In genomic region chr3:82620418-82621003, GRCm38 (mm10) we compare ENCODE assay signal across 16 mouse cellular contexts.
DNase-seq lines count a peak whose midpoint lies in the region; ATAC-seq lines count a peak whose summit lies in the region.
"Had no signal": no experiment of that assay in that cellular context is flagged by ENCODE, and none has a peak within 500 bp of the region (broad histone marks: within the 10 kb centered on the region; RNA-seq: fewer than 3 reads in every experiment).

No protein-coding gene starts in this region.

- ATAC-seq in forebrain, embryonic 13.5 days, result peak; percentile 61
- ATAC-seq in forebrain, embryonic 12.5 days (ENCODE audit: low FRiP score), result no peak
- peak; percentile 78 for ATAC-seq in forebrain, embryonic 15.5 days (replicated peaks)
- ATAC-seq in forebrain, embryonic 16.5 days, result peak; percentile 90
- ATAC-seq in heart, embryonic 12.5 days (ENCODE audit: insufficient number of reproducible peaks, low FRiP score), result no peak

- no peaks in the 10 kb centered on the region for H3K27me3 ChIP-seq in forebrain, embryonic 13.5 days
- H3K27me3 ChIP-seq in forebrain, embryonic 12.5 days, result no peaks in the 10 kb centered on the region
- H3K27me3 ChIP-seq in forebrain, embryonic 15.5 days, result no peaks in the 10 kb centered on the region
- H3K27me3 ChIP-seq in forebrain, embryonic 10.5 days (ENCODE audit: poor library complexity, severe bottlenecking), result no peaks in the 10 kb centered on the region
- H3K27me3 ChIP-seq in forebrain, embryonic 16.5 days (replicated peaks; ENCODE audit: control insufficient read depth, insufficient read depth, low read length), result no peaks in the 10 kb centered on the region
- H3K27me3 ChIP-seq in heart, embryonic 12.5 days (replicated peaks), result no peaks in the 10 kb centered on the region
- H3K27me3 ChIP-seq: embryonic facial prominence, embryonic 12.5 days had no signal

- no peak overlapping the region for H3K4me3 ChIP-seq in forebrain, embryonic 13.5 days
- H3K4me3 ChIP-seq in forebrain, embryonic 12.5 days (replicated peaks), result no peak overlapping the region
- no peak overlapping the region for H3K4me3 ChIP-seq in forebrain, embryonic 15.5 days
- H3K4me3 ChIP-seq in forebrain, embryonic 10.5 days, result no peak overlapping the region
- no peak overlapping the region for H3K4me3 ChIP-seq in forebrain, embryonic 16.5 days (replicated peaks; ENCODE audit: low read length)
- no peak overlapping the region for H3K4me3 ChIP-seq in heart, embryonic 12.5 days
- H3K4me3 ChIP-seq: embryonic facial prominence, embryonic 12.5 days had no signal

- no peak overlapping the region for H3K27ac ChIP-seq in forebrain, embryonic 13.5 days
- no peak overlapping the region for H3K27ac ChIP-seq in forebrain, embryonic 12.5 days
- peak overlapping the region; percentile 29; the same call in 1 of the 2 replicates for H3K27ac ChIP-seq in forebrain, embryonic 15.5 days (replicated peaks)
- H3K27ac ChIP-seq in forebrain, embryonic 10.5 days, result no peak overlapping the region
- peak overlapping the region; percentile 34; the same call in 1 of the 2 replicates for H3K27ac ChIP-seq in forebrain, embryonic 16.5 days (ENCODE audit: low read length)
- no peak overlapping the region for H3K27ac ChIP-seq in heart, embryonic 12.5 days (ENCODE audit: poor library complexity, severe bottlenecking)
- H3K27ac ChIP-seq: embryonic facial prominence, embryonic 12.5 days had no signal

- no peaks in the 10 kb centered on the region for H3K36me3 ChIP-seq in forebrain, embryonic 13.5 days (ENCODE audit: poor library complexity, severe bottlenecking)
- no peaks in the 10 kb centered on the region for H3K36me3 ChIP-seq in forebrain, embryonic 12.5 days (replicated peaks)
- H3K36me3 ChIP-seq in forebrain, embryonic 15.5 days, result no peaks in the 10 kb centered on the region
- H3K36me3 ChIP-seq in forebrain, embryonic 10.5 days (replicated peaks), result no peaks in the 10 kb centered on the region
- H3K36me3 ChIP-seq in forebrain, embryonic 16.5 days (ENCODE audit: control insufficient read depth, insufficient read depth), result no peaks in the 10 kb centered on the region
- no peaks in the 10 kb centered on the region for H3K36me3 ChIP-seq in heart, embryonic 12.5 days
- H3K36me3 ChIP-seq: embryonic facial prominence, embryonic 12.5 days had no signal

- H3K4me2 ChIP-seq in forebrain, embryonic 13.5 days, result no peak overlapping the region
- H3K4me2 ChIP-seq in forebrain, embryonic 12.5 days, result no peak overlapping the region
- no peak overlapping the region for H3K4me2 ChIP-seq in forebrain, embryonic 15.5 days (replicated peaks)
- H3K4me2 ChIP-seq in forebrain, embryonic 16.5 days (ENCODE audit: low read length), result no peak overlapping the region
- H3K4me2 ChIP-seq in heart, embryonic 12.5 days, result no peak overlapping the region
- H3K4me2 ChIP-seq: embryonic facial prominence, embryonic 12.5 days had no signal

- no peaks in the 10 kb centered on the region for H3K4me1 ChIP-seq in forebrain, embryonic 13.5 days
- H3K4me1 ChIP-seq in forebrain, embryonic 12.5 days, result no peaks in the 10 kb centered on the region
- no peaks in the 10 kb centered on the region for H3K4me1 ChIP-seq in forebrain, embryonic 15.5 days
- H3K4me1 ChIP-seq in forebrain, embryonic 10.5 days, result no peaks in the 10 kb centered on the region
- H3K4me1 ChIP-seq in forebrain, embryonic 16.5 days (replicated peaks; ENCODE audit: control insufficient read depth, insufficient read depth, low read length), result no peaks in the 10 kb centered on the region
- no peaks in the 10 kb centered on the region for H3K4me1 ChIP-seq in heart, embryonic 12.5 days (replicated peaks)

- H3K9ac ChIP-seq in forebrain, embryonic 13.5 days, result no peak overlapping the region
- H3K9ac ChIP-seq in forebrain, embryonic 12.5 days, result no peak overlapping the region
- H3K9ac ChIP-seq in forebrain, embryonic 15.5 days (replicated peaks), result no peak overlapping the region
- no peak overlapping the region for H3K9ac ChIP-seq in forebrain, embryonic 16.5 days (replicated peaks; ENCODE audit: low read depth, low read length)
- H3K9ac ChIP-seq in heart, embryonic 12.5 days, result no peak overlapping the region
- H3K9ac ChIP-seq: embryonic facial prominence, embryonic 12.5 days had no signal

- DNase-seq in forebrain, embryonic 10.5 days (ENCODE audit: extremely low spot score, low spot score), result no peak
- no peak for DNase-seq in natural killer cell, adult 2 months (ENCODE audit: low spot score in 2 of 2)
- DNase-seq: adrenal gland, adult 2 months; adrenal gland, postnatal 10 days; adrenal gland, postnatal 25 days; cerebellum, adult 11-12 months; cerebellum, adult 2 months; cerebellum, adult 9-10 months; cerebellum, postnatal 10 days; cerebellum, postnatal 25 days had no signal

- H3K9me3 ChIP-seq in forebrain, embryonic 13.5 days (replicated peaks), result no peaks in the 10 kb centered on the region
- H3K9me3 ChIP-seq in forebrain, embryonic 12.5 days, result no peaks in the 10 kb centered on the region
- no peaks in the 10 kb centered on the region for H3K9me3 ChIP-seq in forebrain, embryonic 15.5 days
- H3K9me3 ChIP-seq in forebrain, embryonic 10.5 days, result no peaks in the 10 kb centered on the region
- no peaks in the 10 kb centered on the region for H3K9me3 ChIP-seq in forebrain, embryonic 16.5 days (ENCODE audit: control insufficient read depth, low read length)
- H3K9me3 ChIP-seq in heart, embryonic 12.5 days (replicated peaks), result no peaks in the 10 kb centered on the region
- H3K9me3 ChIP-seq: embryonic facial prominence, embryonic 12.5 days had no signal

- WGBS in forebrain, embryonic 13.5 days, result 77% methylated on average over 3 of the region's 3 CpGs
- 73% methylated on average over 3 of the region's 3 CpGs for WGBS in forebrain, embryonic 12.5 days
- 75% methylated on average over 3 of the region's 3 CpGs for WGBS in forebrain, embryonic 15.5 days
- 74% methylated on average over 3 of the region's 3 CpGs for WGBS in forebrain, embryonic 10.5 days
- 68% methylated on average over 3 of the region's 3 CpGs for WGBS in forebrain, embryonic 16.5 days
- 72% methylated on average over 3 of the region's 3 CpGs for WGBS in heart, embryonic 12.5 days

Comparison
In these comparisons a context has a peak if more than half of its experiments do, and no peak if none do; other contexts are left out.
1. ATAC-seq: peak in forebrain, embryonic 13.5 days (single experiment), forebrain, embryonic 15.5 days (single experiment) and forebrain, embryonic 16.5 days (single experiment); none in forebrain, embryonic 12.5 days (single experiment) and heart, embryonic 12.5 days (single experiment).
2. H3K27ac ChIP-seq: peak in forebrain, embryonic 15.5 days (single experiment) and forebrain, embryonic 16.5 days (single experiment); none in forebrain, embryonic 13.5 days (single experiment), forebrain, embryonic 12.5 days (single experiment), forebrain, embryonic 10.5 days (single experiment) and heart, embryonic 12.5 days (single experiment).